ENCODE assay signal across 14 mouse cellular contexts in genomic region chr9:68899525-68900222, GRCm38 (mm10).
DNase-seq lines count a peak whose midpoint lies in the region; TF ChIP-seq lines count a peak whose summit lies in the region.
"Had no signal": no experiment of that assay in that cellular context is flagged by ENCODE, and none has a peak within 500 bp of the region (broad histone marks: within the 10 kb centered on the region; RNA-seq: fewer than 3 reads in every experiment).

No protein-coding gene starts in this region.

- intact Hi-C loops in gastrocnemius, adult 2 months (cut with DNase I) = no loop called here

- no peak overlapping the region for H3K4me2 ChIP-seq in CH12.LX (ENCODE audit: insufficient read depth, low read depth, poor library complexity, severe bottlenecking)
- H3K4me2 ChIP-seq: stomach, embryonic 15.5 days had no signal

- H3K9me3 ChIP-seq in CH12.LX (replicated peaks; ENCODE audit: low read length) = peaks cover 34% of the 10 kb centered on the region
- H3K9me3 ChIP-seq: midbrain, embryonic 10.5 days; stomach, embryonic 15.5 days had no signal

- H3K79me2 ChIP-seq in CH12.LX (replicated peaks; ENCODE audit: control insufficient read depth, extremely low read depth, insufficient read depth, poor library complexity, severe bottlenecking) = no peaks in the 10 kb centered on the region

- dilution Hi-C loops in CH12.LX (cut with MboI; ENCODE audit: extremely low pct_ligation_motif_present, extremely low pct_unique_long_range_greater_than_20kb, low sequenced_read_pairs) = no loop called here

- DNase-seq in gastrocnemius, adult 2 months = no peak
- no peak for DNase-seq in gastrocnemius, postnatal 4 days (ENCODE audit: low spot score in 2 of 2)
- DNase-seq in layer of hippocampus, adult 2 months (ENCODE audit: low spot score in 2 of 2) = no peak
- DNase-seq in layer of hippocampus, postnatal 10 days (ENCODE audit: low spot score in 2 of 2) = no peak
- DNase-seq in CH12.LX (ENCODE audit: extremely low read depth) = peak; percentile 5
- DNase-seq in WW6 (ENCODE audit: low read depth, low spot score) = peak; percentile 4
- DNase-seq in frontal cortex, postnatal 36 days (ENCODE audit: low spot score in 2 of 2) = no peak
- DNase-seq in adrenal gland, postnatal 10 days = no peak
- DNase-seq: cerebellum, adult 11 months; left cerebral cortex, postnatal 4 days; lung, adult 2 months; right cerebral cortex, postnatal 4 days had no signal

- H3K27me3 ChIP-seq in CH12.LX (replicated peaks) = no peaks in the 10 kb centered on the region
- H3K27me3 ChIP-seq: stomach, embryonic 15.5 days had no signal

- TF ChIP-seq RAD21 in CH12.LX (IDR thresholded peaks at IDR 0.05; ENCODE audit: low read depth, low read length) = no peak; the same call in none of the 2 replicates

- no peak overlapping the region for H3K4me3 ChIP-seq in gastrocnemius, adult 2 months
- H3K4me3 ChIP-seq in layer of hippocampus, adult 2 months = no peak overlapping the region
- no peak overlapping the region for H3K4me3 ChIP-seq in CH12.LX (replicated peaks in 1 of 3; ENCODE audit: low read depth in 2 of 3, low read length in 2 of 3, poor library complexity in 1 of 3)
- H3K4me3 ChIP-seq: midbrain, embryonic 10.5 days; stomach, embryonic 15.5 days had no signal

- no peak for TF ChIP-seq EP300 in CH12.LX (IDR thresholded peaks at IDR 0.05; ENCODE audit: low read length)

- H3K4me1 ChIP-seq in CH12.LX (ENCODE audit: control insufficient read depth in 1 of 2, insufficient read depth in 2 of 2) = no peaks in the 10 kb centered on the region
- H3K4me1 ChIP-seq: midbrain, embryonic 10.5 days; stomach, embryonic 15.5 days had no signal

- TF ChIP-seq CTCF in gastrocnemius, adult 2 months (IDR thresholded peaks at IDR 0.05) = peak; percentile 30; the same call in 1 of the 2 replicates
- TF ChIP-seq CTCF in layer of hippocampus, adult 2 months (conservative IDR thresholded peaks at IDR 0.05) = peak; percentile 52
- peak in 1 of 2 experiments; percentile 9; a peak in 1 of 4 replicates for TF ChIP-seq CTCF in CH12.LX (conservative IDR thresholded peaks at IDR 0.05 in 1 of 2, IDR thresholded peaks at IDR 0.05 in 1 of 2; ENCODE audit: low read depth in 2 of 2, low read length in 2 of 2)

- 0 out of 2 replicates have a peak overlapping the region, but pooled peaks have one; percentile 4 for H3K27ac ChIP-seq in gastrocnemius, adult 2 months
- no peak overlapping the region for H3K27ac ChIP-seq in layer of hippocampus, adult 2 months
- no peak overlapping the region for H3K27ac ChIP-seq in CH12.LX (ENCODE audit: insufficient read depth, low read depth)
- H3K27ac ChIP-seq: midbrain, embryonic 10.5 days; stomach, embryonic 15.5 days had no signal

- TF ChIP-seq POLR2A in CH12.LX (IDR thresholded peaks at IDR 0.05; ENCODE audit: low read depth, low read length) = no peak

- no peaks in the 10 kb centered on the region for H3K36me3 ChIP-seq in CH12.LX (replicated peaks in 1 of 2; ENCODE audit: control insufficient read depth in 1 of 2, insufficient read depth in 1 of 2, low read length in 1 of 2)
- H3K36me3 ChIP-seq: midbrain, embryonic 10.5 days; stomach, embryonic 15.5 days had no signal

- no peak overlapping the region for H3K9ac ChIP-seq in CH12.LX (ENCODE audit: insufficient read depth, low read depth)
- H3K9ac ChIP-seq: stomach, embryonic 15.5 days had no signal

- in situ Hi-C loops in CH12.LX (cut with MboI; ENCODE audit: low pct_ligation_motif_present, low pct_unique_long_range_greater_than_20kb, low sequenced_read_pairs) = no loop called here

TF ChIP-seq in CH12.LX, 34 proteins besides CTCF, POLR2A, EP300 and RAD21:
- TF ChIP-seq CHD1 (IDR thresholded peaks at IDR 0.05; ENCODE audit: low read depth, low read length) (no peak), ZKSCAN1 (IDR thresholded peaks at IDR 0.05; ENCODE audit: borderline replicate concordance, low read depth, low read length) (no peak), USF2 (conservative IDR thresholded peaks at IDR 0.05; ENCODE audit: low read depth, low read length) (no peak), TCF12 (IDR thresholded peaks at IDR 0.05; ENCODE audit: low read depth, low read length) (no peak), NELFE (IDR thresholded peaks at IDR 0.05; ENCODE audit: low read depth, low read length) (no peak)

Comparison
In these comparisons a context has a peak if more than half of its experiments do, and no peak if none do; other contexts are left out.
1. DNase-seq: peak in CH12.LX (single experiment) and WW6 (single experiment); none in gastrocnemius, adult 2 months (single experiment), gastrocnemius, postnatal 4 days (0 of 2), layer of hippocampus, adult 2 months (0 of 2), layer of hippocampus, postnatal 10 days (0 of 2), frontal cortex, postnatal 36 days (0 of 2) and adrenal gland, postnatal 10 days (single experiment).